Mouse (Mus musculus) left cerebral cortex, adult 2 months (tissue): ENCODE measurements at regions not wholly inside any gene's neighbourhood (a gene's known extent, or its start where the extent isn't known, plus 50 kb on each side); places are given as distances from the start of the nearest gene placed in this dataset.

Source experiments
- DNase-seq, 2 experiments: peaks; one replicate each; pipeline ENCODE4 v3.0.0; 2021 to 2022; ENCODE audit warnings: low spot score in 2 of 2, mixed read lengths in 1 of 2; ENCODE audit errors: extremely low spot score in 1 of 2
- H3K27ac ChIP-seq: fragments of 200-600 bp; 2 replicates; pipeline ENCODE4 v1.8.1; 2022
- H3K4me3 ChIP-seq: fragments of 200-600 bp; 2 replicates; pipeline ENCODE4 v1.8.1; 2022
- CTCF ChIP-seq: fragments of 200-600 bp; IDR thresholded peaks from 2 replicates; pipeline ENCODE4 v1.8.1; 2022; ENCODE audit warnings: antibody characterized with exemption, mild to moderate bottlenecking, moderate library complexity
- intact Hi-C: fragments of 180-260 bp; cut with DNase I; formaldehyde crosslinking; loops from one replicate; pipeline ENCODE4 v1.15.1; 2025

GRCm38 (mm10) chr1:39047316-39047715 is 61.9 kb downstream of the Pdcl3 start:
- intact Hi-C loops: no loop called here
- TF ChIP-seq CTCF: no peak
- DNase-seq: no peak
- H3K27ac ChIP-seq: no peak overlapping the region
- no peak overlapping the region for H3K4me3 ChIP-seq

DNA sequence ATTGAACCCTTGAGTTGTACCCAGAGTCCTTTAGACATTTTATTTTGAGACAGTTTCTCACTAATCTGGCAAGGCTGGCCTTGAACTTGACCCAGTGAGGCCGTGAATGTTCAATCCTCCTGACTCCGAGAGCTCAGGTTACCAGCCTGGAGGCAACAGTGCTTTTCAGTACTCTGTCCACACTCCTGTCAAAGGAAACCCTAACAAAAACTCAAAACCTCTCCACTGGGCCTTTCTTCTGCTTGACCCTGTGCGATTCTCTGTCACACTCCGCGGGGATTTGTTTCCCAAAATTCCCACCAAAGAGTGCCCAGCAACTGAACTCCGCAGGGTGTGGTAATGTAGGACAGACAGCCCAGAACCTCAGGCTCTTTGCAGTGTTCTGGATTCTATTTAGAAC is 71.9 kb downstream of the Pdcl3 start:
- no peak for DNase-seq
- H3K4me3 ChIP-seq: no peak overlapping the region
- intact Hi-C loops: no loop called here
- H3K27ac ChIP-seq: no peak overlapping the region
- TF ChIP-seq CTCF: no peak

- no peak for DNase-seq
- Histone ChIP-seq H3K27ac (no peak overlapping the region), H3K4me3 (no peak overlapping the region)
- TF ChIP-seq CTCF: no peak
- intact Hi-C loops: no loop called here
Observed at GRCm38 (mm10) chr1:39062509-39062908, 77.1 kb downstream of the Pdcl3 start.

- no peak overlapping the region for H3K4me3 ChIP-seq
- TF ChIP-seq CTCF: no peak
- intact Hi-C loops: loop anchor here (1.0 to 2.0 kb wide), 2 partner anchors 51 to 113 kb away; no protein-coding TSS in a partner anchor
- H3K27ac ChIP-seq: peak overlapping the region; percentile 89
- peak; percentile 32 to 47 for DNase-seq
Observed at GRCm38 (mm10) chr1:39063666-39064385, 78.4 kb downstream of the Pdcl3 start.

DNA sequence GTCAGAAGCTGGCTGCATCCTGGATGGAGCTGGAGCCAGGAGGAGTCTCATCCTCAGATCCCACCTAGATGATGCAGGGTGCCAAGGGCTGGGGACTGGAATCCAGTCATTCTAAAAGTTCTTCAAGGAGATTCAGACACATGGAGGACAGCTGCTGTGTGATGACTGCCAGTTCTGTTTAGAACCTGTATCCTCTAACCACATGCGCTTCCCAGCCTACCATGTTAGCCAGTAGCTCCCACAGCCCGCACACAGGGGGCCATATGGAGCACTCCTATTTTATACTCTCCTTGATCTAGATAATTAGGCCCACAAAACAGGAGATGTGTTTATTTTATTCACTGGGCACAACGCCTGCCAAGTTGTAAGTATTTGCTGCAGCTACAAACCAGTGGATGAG is 79.4 kb downstream of the Pdcl3 start:
- peak in 1 of 2 experiments; percentile 38 for DNase-seq
- no peak for TF ChIP-seq CTCF
- intact Hi-C loops: loop anchor here (1.0 to 2.0 kb wide), 3 partner anchors 33 to 113 kb away; no protein-coding TSS in a partner anchor
- no peak overlapping the region for H3K4me3 ChIP-seq
- peak overlapping the region; percentile 89 for H3K27ac ChIP-seq

- no peak for DNase-seq
- H3K4me3 ChIP-seq: no peak overlapping the region
- H3K27ac ChIP-seq: no peak overlapping the region
- intact Hi-C loops: no loop called here
- TF ChIP-seq CTCF: no peak
Observed at GRCm38 (mm10) chr1:39067901-39068300, 82.5 kb downstream of the Pdcl3 start.

GRCm38 (mm10) chr1:39069086-39069655 is 83.8 kb downstream of the Pdcl3 start:
- no peak for TF ChIP-seq CTCF
- Histone ChIP-seq H3K4me3 (no peak overlapping the region), H3K27ac (no peak overlapping the region)
- intact Hi-C loops: no loop called here
- peak in 1 of 2 experiments; percentile 9 for DNase-seq

DNA sequence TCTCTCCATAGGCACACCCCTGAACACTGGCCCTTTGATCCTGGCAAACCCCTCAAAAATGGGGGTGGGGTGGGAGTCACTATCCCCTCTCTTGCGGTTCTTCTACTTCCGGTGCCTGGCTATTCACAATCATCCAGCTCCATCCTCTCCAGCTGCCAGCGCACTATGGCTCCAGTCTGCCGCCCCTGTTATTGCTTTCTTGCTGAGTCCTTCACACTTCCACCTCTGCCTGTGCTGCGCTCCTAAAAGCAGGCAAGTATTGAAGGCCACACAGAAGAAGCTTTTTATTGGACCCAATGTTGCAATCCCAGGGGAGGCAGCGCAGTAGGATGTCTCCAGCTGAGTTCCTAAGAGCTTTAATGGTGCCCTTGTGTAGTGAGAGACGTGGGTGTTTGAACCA is 84.3 kb downstream of the Pdcl3 start:
- TF ChIP-seq CTCF: no peak
- peak in 1 of 2 experiments; percentile 9 for DNase-seq
- Histone ChIP-seq H3K27ac (no peak overlapping the region), H3K4me3 (no peak overlapping the region)
- intact Hi-C loops: no loop called here

DNA sequence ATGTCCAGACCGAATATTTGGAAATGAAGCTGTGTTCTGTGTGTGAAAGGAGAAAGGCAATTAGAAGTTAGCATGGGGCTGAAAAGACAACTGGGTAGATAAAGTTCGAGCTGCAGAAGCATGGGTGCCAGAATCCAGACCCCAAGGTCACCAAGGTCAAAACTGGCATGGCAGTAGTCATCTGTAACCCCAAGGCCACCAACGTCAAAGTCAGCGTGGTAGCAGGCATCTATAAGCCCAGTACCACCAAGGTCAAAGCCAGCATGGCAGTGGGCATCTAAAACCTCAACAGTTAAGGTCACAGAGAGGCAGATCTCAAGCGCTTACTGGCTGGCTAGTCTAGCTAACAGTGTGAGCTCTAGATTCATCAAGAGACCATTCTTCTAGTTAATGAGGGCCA is 90.6 kb downstream of the Pdcl3 start:
- Histone ChIP-seq H3K4me3 (no peak overlapping the region), H3K27ac (no peak overlapping the region)
- TF ChIP-seq CTCF: no peak
- intact Hi-C loops: no loop called here
- no peak for DNase-seq

GRCm38 (mm10) chr1:39078584-39079315 is 93.3 kb downstream of the Pdcl3 start:
- intact Hi-C loops: no loop called here
- TF ChIP-seq CTCF: no peak
- Histone ChIP-seq H3K27ac (no peak overlapping the region), H3K4me3 (no peak overlapping the region)
- DNase-seq: no peak

DNA sequence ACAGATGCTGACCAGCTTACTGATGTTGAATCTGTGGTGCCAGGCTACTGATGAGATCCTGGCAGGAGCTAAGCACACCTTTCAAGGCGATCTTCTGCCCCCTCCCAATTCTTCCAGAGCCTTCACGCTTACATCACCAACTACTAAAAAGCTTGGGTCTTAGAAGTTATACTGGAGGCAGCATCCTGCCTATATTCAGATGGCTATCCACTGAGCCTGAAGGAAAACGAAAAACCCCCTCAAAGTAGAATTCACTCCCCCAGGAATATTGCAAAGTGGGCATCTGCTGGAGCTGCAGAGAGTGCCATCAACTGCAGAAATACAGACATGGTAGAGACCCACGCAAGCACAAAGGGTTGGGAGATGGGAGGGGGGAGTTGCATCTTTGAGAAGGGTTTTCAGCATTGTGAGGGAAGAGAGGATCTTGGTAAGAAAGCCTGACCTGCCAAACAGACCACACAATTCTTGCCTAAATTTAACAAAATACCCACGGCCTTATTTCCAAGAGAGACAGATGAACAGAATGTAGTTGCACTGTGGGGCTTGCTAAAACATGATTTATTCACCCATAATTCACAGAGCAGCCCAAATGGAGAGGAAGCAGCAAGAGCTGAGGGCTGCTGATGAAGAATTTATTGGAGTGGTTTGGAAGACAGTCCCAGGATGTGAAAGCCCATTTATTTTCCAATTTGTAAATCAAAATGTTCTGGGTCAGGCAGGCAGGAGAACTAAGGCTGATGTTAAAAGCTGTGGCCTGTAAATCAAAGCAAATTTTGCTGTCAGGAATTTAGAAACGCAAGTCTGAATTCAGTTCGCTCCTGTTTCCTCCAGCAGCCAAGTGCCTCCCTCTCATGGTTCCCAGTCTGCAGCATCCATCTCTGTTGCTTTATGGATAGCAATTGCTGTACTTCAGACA is 98.8 kb downstream of the Pdcl3 start:
- H3K27ac ChIP-seq: peak overlapping the region; percentile 86
- intact Hi-C loops: no loop called here

GRCm38 (mm10) chr1:39086273-39086672 is 100.9 kb downstream of the Pdcl3 start:
- Histone ChIP-seq H3K4me3 (no peak overlapping the region), H3K27ac (peak overlapping the region; percentile 86)
- DNase-seq: peak; percentile 48 to 66
- TF ChIP-seq CTCF: no peak; the same call in 1 of the 2 replicates
- intact Hi-C loops: no loop called here

More for the DNA sequence above, 98.8 kb downstream of the Pdcl3 start:
- peak in 1 of 2 experiments; percentile 39 for DNase-seq
- no peak for TF ChIP-seq CTCF
- H3K4me3 ChIP-seq: no peak overlapping the region
